Mouse (Mus musculus): ENCODE data around the gene Slc2a12. TPM values are rescaled to one million over a fixed set of nuclear protein-coding genes. Genes with fewer than 3 reads are reported as not detected.

Slc2a12 gene
- total RNA-seq, 2 experiments from 2014 or later: 3.5 to 3.7 TPM

DNA sequence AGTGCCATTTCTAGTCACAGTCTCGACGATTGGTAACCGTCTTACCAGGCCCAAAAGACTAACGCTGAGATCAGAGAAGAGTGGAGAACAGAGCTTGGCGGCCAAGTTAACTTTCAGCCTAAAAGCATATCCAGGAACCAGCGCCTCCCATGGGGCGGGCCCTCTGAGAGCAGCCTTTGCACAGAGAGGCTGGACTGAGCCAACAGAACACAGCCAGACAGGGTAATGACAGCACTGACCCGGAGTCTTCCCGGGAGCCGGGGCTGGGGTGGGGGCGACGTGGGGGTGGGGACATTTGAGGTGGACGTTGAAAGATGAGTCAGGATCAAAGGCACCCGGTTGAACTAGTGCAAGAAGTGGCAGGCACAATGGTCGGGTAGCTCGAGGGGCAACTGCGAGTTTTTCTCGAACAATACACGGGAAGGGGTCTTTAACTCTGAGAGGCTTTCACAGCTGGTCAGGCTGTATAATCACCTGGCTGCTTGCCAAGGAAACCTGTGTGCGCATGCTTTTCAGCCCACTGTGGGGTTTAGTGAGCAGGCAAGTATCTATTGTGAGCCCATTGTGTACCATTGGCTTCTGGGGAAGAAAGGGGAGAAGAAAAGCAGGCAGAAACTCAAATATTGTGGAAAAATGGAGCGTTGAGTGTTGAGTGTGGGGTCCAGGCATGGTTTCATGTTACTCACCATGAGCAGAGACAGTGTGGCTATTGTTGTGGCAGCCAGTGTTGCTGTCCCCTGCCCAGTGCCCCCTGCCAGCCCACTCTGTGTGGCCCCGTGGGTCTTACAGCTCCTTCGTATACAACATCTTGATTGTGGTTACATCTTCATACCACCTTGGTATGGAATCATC lies 13.9 kb downstream of the Slc2a12 start:
- intact Hi-C loops (cut with DNase I): no loop called here
- no peak for DNase-seq (ENCODE audit: low spot score in 2 of 2)

DNA sequence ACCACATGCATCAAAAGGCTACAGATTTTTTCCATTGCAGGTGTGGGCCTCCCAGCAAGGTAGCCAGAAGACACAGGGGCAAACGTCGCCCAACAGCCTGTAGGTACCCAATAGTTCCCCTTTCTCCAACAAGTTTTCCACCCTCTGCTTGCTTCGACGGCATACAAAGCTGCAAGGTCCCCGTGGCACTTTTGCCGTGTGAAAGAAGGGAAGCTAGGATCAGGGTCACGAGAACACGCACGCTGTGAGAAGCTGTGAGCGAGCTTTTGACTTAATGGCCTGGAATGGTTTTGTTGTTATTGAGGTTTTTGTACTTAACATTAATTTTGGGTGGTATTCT lies 14.5 kb downstream of the Slc2a12 start:
- no peak for DNase-seq (ENCODE audit: low spot score in 2 of 2)
- intact Hi-C loops (cut with DNase I): no loop called here

DNA sequence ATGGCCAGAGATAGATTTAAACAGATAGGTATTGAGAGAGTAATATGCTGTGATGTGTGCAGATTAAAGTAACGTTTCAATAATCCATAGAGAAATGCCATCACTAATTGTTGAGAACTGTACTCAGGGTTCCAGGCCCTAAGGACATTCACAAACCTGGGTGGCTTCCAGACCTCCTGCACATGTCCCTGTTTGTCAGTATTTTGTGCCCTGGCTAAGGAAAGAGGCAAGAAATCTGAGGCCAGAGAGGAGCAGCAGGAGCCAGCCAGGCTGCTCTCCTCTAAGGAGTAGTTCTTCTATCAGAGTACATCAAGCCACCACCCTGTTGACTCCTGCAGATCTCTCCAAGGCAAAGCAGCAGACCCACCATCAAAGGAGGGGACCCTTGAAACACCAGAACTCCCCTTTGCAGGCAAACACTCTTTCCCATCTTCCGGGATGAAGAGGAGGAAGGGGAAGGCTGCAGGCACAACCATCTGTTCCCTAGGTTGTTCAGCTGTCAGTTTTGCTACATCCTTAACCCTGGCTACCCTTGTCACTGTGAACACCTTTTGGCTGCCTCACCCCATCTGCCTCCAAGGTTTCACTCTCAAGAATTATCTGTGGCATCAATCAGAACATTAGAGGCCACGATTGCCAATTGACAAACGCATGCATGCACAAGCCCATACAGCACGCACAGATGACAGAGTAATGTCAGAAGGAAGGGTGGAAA lies 15.6 kb downstream of the Slc2a12 start:
- no peak for DNase-seq (ENCODE audit: low spot score in 2 of 2)
- intact Hi-C loops (cut with DNase I): no loop called here

DNA sequence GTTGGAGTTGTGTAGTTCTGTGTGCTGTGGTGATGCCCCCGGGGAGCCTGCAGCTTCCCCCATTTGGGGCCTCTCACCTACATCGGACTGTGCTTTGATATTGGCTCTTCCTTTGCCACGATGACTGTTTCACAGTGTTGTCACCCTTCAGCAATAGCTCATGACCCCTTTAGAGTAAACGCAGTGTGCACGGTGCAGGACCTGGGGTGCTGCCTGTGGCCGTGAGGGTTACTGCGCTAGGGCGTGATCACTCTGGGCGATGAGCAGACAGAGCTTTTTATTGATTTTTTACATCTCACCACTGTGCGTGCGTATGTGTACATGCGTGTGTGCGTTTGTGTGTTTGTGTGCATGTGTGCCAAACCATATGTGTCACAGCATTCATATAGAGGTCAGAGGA lies 23.7 kb downstream of the Slc2a12 start:
- intact Hi-C loops (cut with DNase I): no loop called here

DNA sequence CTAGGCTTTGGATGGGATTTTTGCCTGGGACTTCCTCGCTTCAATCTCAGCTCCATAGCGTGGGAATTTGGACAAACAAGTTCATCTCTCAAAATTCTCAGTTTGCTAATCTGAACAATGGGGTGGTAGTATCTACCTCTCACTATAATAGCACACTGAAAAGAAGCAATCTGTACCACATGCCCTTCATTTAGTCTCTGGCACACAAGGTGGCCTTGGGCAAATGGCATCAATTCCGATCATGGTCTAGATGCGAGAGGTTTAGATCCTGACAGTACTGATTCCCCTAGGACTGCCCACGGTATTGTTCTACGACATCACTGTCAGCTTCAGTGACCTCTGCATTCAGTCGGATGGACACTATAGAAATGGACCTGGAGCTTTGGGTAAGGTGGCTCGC lies 29.4 kb downstream of the Slc2a12 start:
- no peak for DNase-seq (ENCODE audit: low spot score in 2 of 2)
- intact Hi-C loops (cut with DNase I): no loop called here

More for the DNA sequence above, 23.7 kb downstream of the Slc2a12 start:
- DNase-seq (ENCODE audit: low spot score in 2 of 2): no peak

DNA sequence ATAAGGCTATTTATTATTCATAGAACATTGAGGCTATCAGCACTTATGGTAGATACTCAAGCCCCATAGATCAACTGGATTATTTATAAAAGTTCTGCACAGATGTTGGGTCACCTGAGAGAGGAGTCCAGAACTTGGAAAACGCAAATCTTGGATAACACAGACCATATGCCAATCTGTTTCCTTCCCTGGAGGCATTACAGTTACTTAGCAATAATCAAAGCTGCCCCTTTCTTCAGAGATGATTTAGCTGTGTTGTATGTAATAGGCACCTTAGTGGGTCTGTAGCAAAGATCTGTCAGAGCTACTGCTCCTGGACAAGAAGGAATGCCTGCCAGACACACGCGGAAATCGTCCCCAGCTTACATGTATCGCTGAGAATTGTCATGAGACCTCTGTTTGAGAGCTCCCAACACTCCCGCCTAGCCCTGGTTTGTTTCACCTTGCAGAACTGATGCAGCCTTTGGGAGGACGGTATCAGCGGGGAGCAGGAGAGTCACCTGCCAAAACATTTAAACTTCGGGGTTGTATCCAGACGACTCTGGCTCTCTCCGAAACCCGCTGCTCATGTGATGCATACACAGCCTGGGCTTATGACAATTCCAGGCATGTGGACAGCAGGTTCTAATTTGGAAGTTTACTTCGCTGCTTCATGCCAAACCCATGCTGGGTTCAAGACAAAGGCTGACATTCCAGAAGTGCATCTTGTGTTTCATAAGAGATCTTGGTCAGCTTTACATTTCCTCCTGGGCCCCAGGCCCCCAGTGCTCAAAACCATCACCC lies 31.2 kb downstream of the Slc2a12 start:
- no peak for DNase-seq (ENCODE audit: low spot score in 2 of 2)
- intact Hi-C loops (cut with DNase I): no loop called here

DNA sequence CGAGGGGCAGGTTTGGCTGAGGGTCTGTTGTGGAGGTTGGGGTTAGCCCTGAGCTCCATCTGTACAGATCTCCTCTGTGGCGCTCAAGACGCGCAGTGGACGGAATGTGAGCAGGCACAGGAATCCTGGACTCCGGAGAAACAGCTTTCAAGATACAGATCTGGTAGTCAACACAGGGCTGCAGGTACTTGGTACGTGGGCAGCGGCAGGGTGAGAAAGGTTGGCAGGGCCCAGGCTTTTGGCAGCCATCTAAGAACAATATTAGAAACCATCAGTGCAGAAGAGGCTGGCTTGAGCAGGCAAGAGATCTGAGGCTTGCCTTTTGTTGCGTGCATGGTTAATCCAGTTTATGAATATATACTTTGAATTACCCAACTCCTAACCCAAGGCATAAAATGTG lies 51.4 kb downstream of the Slc2a12 start:
- no peak for DNase-seq (ENCODE audit: low spot score in 2 of 2)
- intact Hi-C loops (cut with DNase I): no loop called here

DNA sequence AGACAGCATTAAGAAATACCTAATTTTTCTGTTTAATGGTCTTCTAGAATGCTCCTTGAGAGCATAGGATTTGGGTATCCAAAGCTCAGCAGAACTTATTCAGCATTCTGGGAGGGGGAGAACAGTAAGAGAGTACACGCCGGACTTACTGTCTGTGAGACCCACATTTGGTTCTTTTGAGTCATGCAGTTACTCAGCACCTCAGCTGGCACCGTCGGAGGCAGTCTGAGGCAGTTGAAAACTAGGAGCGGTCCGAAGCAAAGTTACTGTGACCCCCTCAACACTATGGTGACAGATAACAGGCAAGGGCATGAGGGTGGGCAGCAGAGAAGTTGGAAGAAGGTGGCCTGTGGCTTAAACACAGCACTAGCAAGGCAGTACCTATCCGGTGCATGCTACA lies 52.1 kb downstream of the Slc2a12 start:
- DNase-seq (ENCODE audit: low spot score in 2 of 2): no peak
- intact Hi-C loops (cut with DNase I): no loop called here

DNA sequence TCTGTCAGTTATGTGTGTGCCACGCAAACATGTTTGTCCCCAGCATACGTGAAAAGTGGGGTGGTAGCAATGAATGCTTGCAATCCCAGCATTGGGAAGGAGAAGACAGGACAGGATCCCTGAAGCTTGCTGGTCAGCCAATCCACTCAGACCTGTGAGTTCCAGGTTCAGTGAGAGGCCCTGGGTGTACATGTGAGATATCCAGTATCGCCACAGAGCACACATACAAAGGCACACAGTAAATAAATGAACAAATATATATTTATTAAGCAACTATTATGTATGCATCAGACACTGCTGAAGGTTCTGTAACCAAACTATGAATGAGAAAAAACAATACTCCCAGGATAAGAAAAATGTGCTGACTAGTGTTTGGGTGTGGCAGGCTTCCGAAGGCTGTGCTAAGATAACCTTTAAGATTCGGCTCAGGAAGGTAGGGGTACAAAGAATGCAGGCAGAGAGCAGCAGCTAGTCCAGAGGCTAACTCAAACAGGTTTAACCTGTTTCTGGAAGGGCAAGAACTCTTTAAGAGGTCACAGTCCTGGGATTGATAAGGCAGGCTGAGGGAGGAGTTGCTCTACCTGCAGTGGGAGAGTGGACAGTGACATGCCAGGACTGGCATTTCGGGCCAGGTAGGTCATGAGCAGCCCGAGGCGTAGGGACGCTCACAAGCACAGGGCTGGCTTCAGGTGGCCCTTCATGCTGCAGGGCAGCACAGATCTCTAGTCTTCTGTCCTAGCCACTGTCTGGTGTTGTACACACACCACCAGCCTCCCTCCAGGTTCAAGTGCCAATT lies 53.5 kb downstream of the Slc2a12 start:
- no peak for DNase-seq (ENCODE audit: low spot score in 2 of 2)
- intact Hi-C loops (cut with DNase I): no loop called here

DNA sequence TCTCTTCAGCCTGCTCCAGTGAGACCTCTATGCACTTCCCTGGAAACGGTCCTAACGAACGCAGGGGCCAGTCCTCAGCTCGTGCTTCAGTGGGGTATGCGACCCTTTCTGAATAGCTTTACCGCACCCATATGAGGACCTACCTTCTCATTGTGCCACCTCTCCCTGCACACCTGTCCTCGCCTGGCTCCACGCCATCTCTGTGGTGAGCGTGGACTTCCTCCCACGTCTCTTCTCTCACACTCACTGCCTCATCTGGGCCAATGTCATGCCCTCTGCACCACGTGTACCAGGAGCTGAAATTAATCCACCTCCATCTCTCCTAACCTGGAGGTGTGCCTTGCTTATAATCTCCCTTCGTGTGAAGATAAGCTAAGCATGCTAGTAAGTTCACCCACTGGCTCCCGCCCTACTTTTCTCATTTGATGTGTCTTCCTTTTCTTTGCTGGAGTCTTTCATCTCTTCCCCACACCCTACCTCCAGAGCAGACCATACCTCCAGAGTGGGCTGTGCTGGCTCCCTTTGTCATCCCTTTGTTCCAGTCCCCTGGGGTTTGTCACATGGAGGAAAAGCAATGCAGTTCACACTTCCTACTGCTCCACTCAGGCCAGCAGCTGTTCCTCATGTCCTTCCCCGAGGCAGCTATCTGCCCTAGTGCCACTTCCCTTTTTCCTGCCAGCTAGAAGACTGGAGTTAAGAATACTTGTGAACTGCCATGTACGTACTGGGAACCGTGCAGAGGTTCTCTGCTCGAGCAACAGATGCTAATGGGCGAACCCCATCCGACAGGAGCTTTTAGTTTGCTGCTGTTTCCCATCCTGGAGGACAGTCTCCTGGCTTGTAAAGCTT lies 54.9 kb downstream of the Slc2a12 start:
- no peak for DNase-seq (ENCODE audit: low spot score in 2 of 2)
- intact Hi-C loops (cut with DNase I): no loop called here

DNA sequence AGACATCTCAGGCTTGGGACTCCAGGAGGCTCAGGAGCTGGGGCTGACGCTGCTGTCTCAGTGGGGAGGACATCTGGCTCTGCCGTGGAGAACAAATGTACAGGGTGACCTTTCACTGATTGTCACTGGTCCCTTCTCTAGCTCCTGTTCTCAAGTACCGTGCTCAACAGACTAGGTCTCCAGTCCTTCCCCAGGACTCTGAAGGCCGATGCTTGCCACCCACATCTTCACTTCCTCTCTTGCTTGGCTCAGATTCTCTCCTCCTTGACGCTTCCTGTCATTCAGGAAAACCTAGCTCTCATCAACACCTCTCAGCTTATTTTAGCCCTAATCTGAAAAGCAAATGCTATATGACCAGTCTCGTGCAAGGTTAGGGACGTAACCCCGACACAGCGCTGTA lies 56.0 kb downstream of the Slc2a12 start:
- DNase-seq (ENCODE audit: low spot score in 2 of 2): no peak
- intact Hi-C loops (cut with DNase I): no loop called here

DNA sequence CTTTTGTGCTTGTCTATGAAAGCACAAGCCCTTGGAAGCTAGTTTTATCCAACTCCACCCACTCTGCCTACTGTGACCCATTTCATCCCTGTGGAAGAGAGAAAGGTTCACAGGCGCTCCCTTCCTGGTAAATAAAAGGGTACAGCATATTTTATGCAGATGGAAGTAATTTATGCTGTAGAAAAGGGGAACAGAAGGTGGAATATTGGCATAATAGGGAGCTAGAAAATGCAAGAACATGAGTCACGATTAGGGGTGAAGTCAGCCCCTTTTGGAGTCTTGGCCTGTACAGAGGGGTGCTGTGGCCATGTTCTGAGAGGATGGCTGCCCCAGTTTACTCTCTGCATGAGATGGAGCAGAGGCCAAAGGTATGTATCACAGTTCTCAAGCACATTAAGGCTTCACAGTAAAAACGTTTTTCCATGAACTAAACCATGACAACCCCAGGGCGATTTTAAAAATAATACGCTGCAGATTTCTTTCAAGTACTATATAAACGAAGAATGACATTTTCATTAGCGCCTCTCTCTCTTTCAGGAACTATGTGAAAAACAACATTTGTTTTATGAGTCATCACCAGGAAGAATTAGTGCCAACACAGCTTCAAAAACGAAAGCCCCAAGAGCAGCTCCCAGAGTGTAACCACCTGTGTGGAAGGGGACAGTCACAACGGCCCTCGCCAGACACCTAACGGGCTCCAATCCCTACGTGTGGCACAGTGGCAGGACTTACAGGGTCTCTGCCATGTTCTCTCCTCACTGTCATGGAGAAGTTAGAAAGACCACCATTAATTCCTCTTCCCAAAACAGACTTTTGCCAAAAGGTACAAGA lies 56.9 kb downstream of the Slc2a12 start:
- no peak for DNase-seq (ENCODE audit: low spot score in 2 of 2)
- intact Hi-C loops (cut with DNase I): no loop called here

DNA sequence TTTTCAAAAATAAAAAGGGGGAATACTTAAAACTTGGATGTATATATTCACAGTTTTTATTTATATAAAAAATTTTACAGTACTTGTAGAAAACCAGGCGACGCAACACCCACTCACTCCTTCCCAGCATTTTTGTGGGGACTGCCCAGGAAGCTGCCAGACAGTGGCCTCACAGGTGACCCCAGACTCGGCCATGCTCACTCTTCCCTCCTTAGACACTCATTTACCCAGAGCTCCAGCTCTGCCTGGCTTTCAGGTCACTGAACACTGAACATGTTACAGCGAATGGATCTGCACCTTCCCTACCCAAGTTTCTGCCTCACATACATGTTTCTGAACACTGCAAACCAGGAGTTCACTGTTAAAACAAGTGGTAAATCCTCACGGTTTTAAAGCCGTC lies 59.0 kb downstream of the Slc2a12 start:
- DNase-seq (ENCODE audit: low spot score in 2 of 2): no peak
- intact Hi-C loops (cut with DNase I): no loop called here

DNA sequence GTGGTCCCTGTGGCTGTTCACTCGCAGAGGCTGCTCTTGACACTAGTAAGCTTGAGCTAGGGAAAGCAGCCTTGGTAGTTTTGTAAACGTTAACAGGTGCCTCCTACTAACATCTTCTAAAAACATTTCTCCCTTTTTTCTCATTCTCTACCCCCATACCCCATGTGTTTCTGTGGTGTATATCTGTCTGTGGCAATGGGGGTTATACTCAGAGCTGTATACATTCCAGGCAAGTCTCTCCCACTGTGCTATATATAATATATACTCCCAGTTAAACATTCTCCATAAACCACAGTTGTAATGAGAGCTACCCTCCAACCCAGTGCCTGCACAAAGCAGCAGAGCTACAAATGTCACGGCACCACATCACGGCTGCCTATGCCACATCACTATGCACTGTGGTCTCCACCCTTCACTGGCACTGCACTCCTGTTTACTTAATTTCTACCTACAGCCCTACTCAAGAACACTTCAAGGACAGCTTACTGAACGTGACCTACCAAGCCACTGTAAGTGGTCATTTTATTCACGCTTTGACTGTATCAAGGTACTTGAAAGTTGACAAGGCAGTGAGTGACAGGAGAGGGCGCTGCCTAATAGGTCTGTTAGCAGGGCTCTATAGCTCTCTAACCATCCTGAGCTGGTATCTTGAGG lies 63.5 kb downstream of the Slc2a12 start:
- no peak for DNase-seq (ENCODE audit: low spot score in 2 of 2)
- intact Hi-C loops (cut with DNase I): no loop called here

DNA sequence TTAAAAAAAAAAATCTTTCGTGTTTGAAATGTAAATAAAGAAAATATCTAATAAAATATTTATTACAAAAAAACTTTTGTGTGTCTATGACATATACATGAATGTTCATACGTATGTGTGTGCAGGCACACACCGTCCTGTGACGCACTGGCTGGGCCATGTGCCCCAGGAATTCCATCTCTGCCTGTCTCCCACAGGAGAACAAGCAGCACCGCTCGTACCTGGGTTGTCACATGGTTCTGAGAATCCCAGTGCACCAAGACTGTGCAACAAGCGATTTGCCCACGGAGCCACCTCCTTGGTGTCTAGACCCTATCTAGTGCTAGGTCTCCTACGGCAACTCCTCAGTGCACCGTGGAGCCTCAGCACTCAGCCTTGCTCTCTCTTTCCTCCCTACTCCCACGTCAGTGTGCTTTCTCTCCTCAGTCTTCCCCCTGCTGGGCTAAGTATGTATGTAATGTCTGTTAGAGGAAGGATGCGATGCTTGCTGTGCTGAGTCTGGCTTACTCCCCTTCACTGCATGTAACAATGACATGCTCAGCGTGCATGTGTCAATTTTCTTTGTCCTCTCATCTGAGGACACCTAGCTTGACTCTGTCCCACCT lies 65.5 kb downstream of the Slc2a12 start:
- intact Hi-C loops (cut with DNase I): loop anchor here (10.0 kb wide), 1 partner anchor 95 kb away; no protein-coding TSS in a partner anchor

DNA sequence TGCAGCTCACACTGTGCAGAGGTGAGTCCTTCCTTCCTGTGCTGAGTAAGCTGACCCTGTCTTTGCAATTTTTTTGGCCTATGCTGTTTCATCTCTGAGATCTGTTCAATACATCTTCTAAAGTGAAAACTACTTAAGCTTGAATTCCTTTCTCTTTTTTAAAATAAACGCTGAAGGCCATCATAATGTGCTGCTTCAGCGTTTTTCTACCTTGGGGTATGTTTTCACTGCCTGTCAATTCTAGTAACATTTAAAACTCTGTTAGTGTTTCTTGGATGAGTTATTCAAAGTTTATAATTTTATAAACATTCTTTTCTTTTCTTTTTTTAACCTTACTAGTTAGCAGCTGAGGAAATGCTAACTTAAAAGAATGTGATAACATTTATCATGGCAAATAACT lies 68.1 kb downstream of the Slc2a12 start:
- no peak for DNase-seq (ENCODE audit: low spot score in 2 of 2)
- intact Hi-C loops (cut with DNase I): loop anchor here (10.0 kb wide), 1 partner anchor 98 kb away; no protein-coding TSS in a partner anchor

More for the DNA sequence above, 65.5 kb downstream of the Slc2a12 start:
- DNase-seq (ENCODE audit: low spot score in 2 of 2): no peak

DNA sequence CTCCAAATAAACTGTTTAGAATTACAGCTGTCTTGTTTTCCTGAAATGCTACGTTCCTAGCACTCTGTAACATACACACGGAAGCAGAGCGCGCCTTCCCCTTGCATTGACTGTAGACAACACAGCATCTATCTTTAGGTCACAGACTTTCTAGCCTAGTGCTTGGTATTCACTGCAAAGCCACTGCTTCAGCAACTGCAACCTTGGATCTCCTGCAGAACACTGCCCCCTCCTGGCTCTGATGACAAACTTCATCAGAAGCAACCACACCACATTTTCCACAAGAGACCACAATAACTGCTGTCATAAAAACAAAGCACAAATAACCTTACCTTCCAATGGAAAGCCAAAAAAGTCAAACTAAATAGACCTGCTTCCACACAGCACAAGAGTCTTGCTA lies 69.7 kb downstream of the Slc2a12 start:
- intact Hi-C loops (cut with DNase I): loop anchor here (2.0 to 10.0 kb wide), 2 partner anchors 62 to 100 kb away; no protein-coding TSS in a partner anchor
- DNase-seq (ENCODE audit: low spot score in 2 of 2): peak; percentile 67 to 69
